Mouse (Mus musculus): ENCODE data around the gene Gm12355. TPM values are rescaled to one million over a fixed set of nuclear protein-coding genes. Genes with fewer than 3 reads are reported as not detected.

Gene Gm12355
- total RNA-seq, 2 experiments from 2014 or later, result 3.1 to 6.4 TPM

DNA sequence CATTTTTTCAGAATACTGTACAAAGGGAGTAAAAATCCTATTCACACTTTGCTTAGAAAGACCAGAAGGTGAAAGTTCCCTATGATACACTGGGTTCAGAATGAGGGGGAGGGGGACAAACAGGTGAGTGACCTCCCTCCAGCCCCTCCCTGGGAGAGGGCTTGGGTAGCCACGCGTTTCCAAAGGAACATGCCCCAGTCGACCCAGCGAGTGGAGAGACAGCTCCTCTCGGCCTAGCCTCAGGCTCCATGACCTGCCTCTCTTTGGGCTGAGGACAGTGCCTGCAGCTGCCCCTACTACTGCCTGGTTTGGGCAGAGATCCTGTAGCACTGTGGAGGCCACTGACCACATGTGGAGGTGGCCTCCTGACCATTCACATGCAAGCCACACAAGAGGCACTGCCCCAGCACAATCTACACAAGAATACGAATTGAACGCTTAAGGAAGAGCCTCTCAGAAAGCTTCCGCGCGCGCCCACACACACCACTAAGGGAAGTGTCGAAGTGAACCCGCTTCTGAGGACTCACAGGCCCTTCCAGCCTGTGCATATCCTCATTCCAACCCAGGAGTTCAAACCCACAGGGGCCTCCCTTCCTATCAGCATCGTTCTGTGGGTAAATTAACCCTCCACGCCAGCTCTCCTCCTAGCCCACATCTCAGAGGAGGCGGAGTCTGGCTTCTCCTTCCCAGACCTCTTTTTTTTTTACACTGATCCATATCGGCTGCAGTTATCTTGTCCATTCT is 44.0 kb downstream of the Gm12355 start:
- no peak for DNase-seq

DNA sequence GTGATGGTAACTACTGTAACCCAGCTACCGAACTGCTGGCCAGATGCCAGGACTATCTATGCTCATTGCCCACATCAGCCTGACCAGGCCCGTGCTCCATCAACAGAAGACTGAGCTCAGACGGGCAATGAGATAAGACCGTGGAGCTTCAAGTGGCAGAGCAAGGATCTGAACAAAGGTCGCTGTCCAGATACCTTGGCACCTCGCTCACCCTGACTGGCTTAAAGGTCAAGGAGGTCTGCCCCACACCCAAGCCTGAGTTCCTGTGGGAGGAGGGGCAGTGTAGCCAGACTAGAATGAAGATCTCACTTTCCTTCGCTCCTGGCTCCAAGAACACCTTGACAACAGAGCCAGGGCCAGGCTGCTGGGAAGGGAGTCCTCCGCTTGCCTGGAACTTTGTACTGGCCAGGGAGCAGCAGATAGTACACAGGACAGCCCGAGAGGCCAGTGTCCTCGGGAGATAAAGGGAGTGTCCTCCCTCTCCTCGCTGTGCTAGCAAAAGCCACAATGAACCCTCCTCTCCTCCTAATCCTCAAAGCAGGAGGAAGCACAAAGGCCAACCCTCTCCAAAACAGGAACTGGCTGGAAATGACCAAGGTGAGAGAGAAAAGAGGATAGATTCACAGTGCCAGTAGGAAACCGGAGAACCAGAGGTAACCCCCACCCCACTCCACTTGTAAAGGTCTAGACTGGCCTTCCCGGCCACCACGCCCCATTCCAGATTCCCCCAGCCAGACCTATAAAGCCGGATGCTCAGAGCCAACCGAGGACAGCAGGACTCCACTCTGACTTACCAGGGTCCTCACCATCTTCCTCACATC is 45.0 kb downstream of the Gm12355 start:
- no peak for DNase-seq

DNA sequence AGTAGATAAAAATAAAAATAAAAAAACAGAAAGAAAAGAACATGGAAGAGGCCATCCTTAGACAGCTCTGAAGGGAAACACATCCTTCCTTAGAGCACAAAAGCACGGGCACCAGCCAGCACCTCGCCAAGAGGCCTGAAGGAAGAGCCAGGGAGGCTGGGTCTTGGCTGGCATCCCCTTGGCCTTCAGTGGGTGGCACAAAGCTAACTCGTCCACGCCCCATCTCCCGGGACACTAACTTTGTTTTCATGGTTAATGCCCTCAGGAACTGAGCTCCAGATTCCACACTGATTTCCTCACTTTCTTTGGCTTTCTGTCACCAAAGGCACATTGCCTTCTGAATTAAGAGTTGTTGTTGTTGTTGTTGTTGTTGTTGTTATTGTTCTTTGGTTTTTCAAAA is 47.7 kb downstream of the Gm12355 start:
- no peak for DNase-seq

Other genes with a start within 250 kb of the Gm12355 start
- 1,000 to 10,000 TPM; 2,256 to 3,626 TPM for gene Tcap, start 241.8 kb downstream of the Gm12355 start, total RNA-seq (2021)
- 1 to 10 TPM in 1 of 2 experiments, under 1 TPM in 1; 0.87 to 2.9 TPM for gene Pnmt, start 239.2 kb downstream of the Gm12355 start, total RNA-seq (2021)
- 1 to 10 TPM; 1.9 to 2.1 TPM for gene Pgap3, start 225.2 kb downstream of the Gm12355 start, total RNA-seq (2021)
- gene Erbb2, start 213.2 kb downstream of the Gm12355 start, total RNA-seq (2021), result 1 to 10 TPM; 2.0 to 2.3 TPM
- gene Mien1, start 186.7 kb downstream of the Gm12355 start, total RNA-seq (2021), result 10 to 100 TPM; 31.7 to 35.5 TPM
- gene Grb7, start 179.3 kb downstream of the Gm12355 start, total RNA-seq (2021), result under 1 TPM in 1 of 2 experiments, not detected in 1; 0.16 TPM
- under 1 TPM in 1 of 2 experiments, not detected in 1; 0.15 TPM for gene Ikzf3, start 79.6 kb downstream of the Gm12355 start, total RNA-seq (2021)
- not detected for gene Zpbp2, start 74.6 kb downstream of the Gm12355 start, total RNA-seq (2021)
- gene Ormdl3, start 38.3 kb downstream of the Gm12355 start, total RNA-seq (2021), result 10 to 100 TPM; 19.9 to 28.2 TPM
- gene Lrrc3c, start 27.4 kb downstream of the Gm12355 start, total RNA-seq (2021), result not detected
- 1 to 10 TPM; 1.3 to 2.4 TPM for gene Gsdma3, start 699 bp upstream of the Gm12355 start, total RNA-seq (2021)
- not detected for gene Gsdma2, start 21.1 kb upstream of the Gm12355 start, total RNA-seq (2021)
- under 1 TPM; 0.23 to 0.24 TPM for gene Gsdma, start 38.7 kb upstream of the Gm12355 start, total RNA-seq (2021)
- 10 to 100 TPM; 86.2 to 91.5 TPM for gene Psmd3, start 56.9 kb upstream of the Gm12355 start, total RNA-seq (2021)
- gene Csf3, start 75.6 kb upstream of the Gm12355 start, total RNA-seq (2021), result not detected
- gene Med24, start 103.8 kb upstream of the Gm12355 start, total RNA-seq (2021), result 10 to 100 TPM; 42.7 to 46.9 TPM
- gene Thra, start 115.0 kb upstream of the Gm12355 start, total RNA-seq (2021), result 10 to 100 TPM; 75.4 to 89.1 TPM
- gene Nr1d1, start 149.7 kb upstream of the Gm12355 start, total RNA-seq (2021), result 100 to 1,000 TPM in 1 of 2 experiments, 10 to 100 TPM in 1; 98.0 to 119 TPM
- gene Msl1, start 169.9 kb upstream of the Gm12355 start, total RNA-seq (2021), result 10 to 100 TPM; 51.3 to 63.6 TPM
- 10 to 100 TPM; 13.9 to 15.0 TPM for gene Casc3, start 179.2 kb upstream of the Gm12355 start, total RNA-seq (2021)
- under 1 TPM; 0.23 to 0.40 TPM for gene Rapgefl1, start 211.1 kb upstream of the Gm12355 start, total RNA-seq (2021)
- gene Wipf2, start 238.0 kb upstream of the Gm12355 start, total RNA-seq (2021), result 1 to 10 TPM; 4.1 to 4.9 TPM

Data from gastrocnemius, postnatal 25 days (tissue).